Mouse (Mus musculus): ENCODE measurements at regions not wholly inside any gene's neighbourhood (a gene's known extent, or its start where the extent isn't known, plus 50 kb on each side); places are given as distances from the start of the nearest gene placed in this dataset.

DNA sequence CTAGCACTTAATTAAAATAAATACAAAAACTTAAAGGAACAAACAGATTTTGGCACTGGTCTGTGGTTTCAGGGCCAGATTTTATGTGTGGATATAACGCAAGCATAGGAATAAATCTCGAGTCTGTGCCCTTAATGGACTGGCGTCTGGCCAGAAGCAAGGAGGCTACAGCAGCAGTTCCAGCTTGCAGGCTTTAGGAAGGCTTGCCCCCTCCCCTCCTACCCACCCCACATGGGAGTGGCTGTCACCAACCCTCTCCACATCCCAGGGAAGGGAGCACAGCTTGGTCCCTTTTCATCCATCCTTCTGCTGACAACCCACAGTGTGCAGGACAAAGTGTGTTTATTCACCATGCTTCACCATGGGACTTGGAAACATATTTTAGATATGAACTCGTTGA lies 186.1 kb downstream of the Med10 start:
- TF ChIP-seq CTCF (IDR thresholded peaks at IDR 0.05; ENCODE audit: extremely low read depth, insufficient read depth, low read length), result no peak
- TF ChIP-seq POLR2A (IDR thresholded peaks at IDR 0.05; ENCODE audit: extremely low read depth, insufficient read depth, low read length), result no peak

All from cortical plate, adult 2 months (tissue).